13 mouse cellular contexts compared by ENCODE assay signal in genomic region chr6:90761301-90762056, GRCm38 (mm10).
DNase-seq lines count a peak whose midpoint lies in the region; ATAC-seq and TF ChIP-seq lines count a peak whose summit lies in the region.
"Had no signal": no experiment of that assay in that cellular context is flagged by ENCODE, and none has a peak within 500 bp of the region (broad histone marks: within the 10 kb centered on the region; RNA-seq: fewer than 3 reads in every experiment).

No protein-coding gene starts in this region.

- H3K4me1 ChIP-seq in heart, embryonic 10.5 days = peaks cover 69% of the 10 kb centered on the region
- H3K4me1 ChIP-seq in embryonic facial prominence, embryonic 15.5 days = peaks cover 36% of the 10 kb centered on the region
- H3K4me1 ChIP-seq in lung, embryonic 14.5 days (ENCODE audit: insufficient read depth) = peaks cover 4% of the 10 kb centered on the region; the same call in 1 of the 2 replicates

- no peak overlapping the region for H3K9ac ChIP-seq in embryonic facial prominence, embryonic 15.5 days
- no peak overlapping the region for H3K9ac ChIP-seq in lung, embryonic 14.5 days
- H3K9ac ChIP-seq: intestine, embryonic 15.5 days; limb, embryonic 13.5 days had no signal

- no peaks in the 10 kb centered on the region for H3K9me3 ChIP-seq in heart, embryonic 10.5 days
- no peaks in the 10 kb centered on the region for H3K9me3 ChIP-seq in embryonic facial prominence, embryonic 15.5 days (replicated peaks)
- H3K9me3 ChIP-seq in lung, embryonic 14.5 days (ENCODE audit: low read depth, low read length) = no peaks in the 10 kb centered on the region
- H3K9me3 ChIP-seq: intestine, embryonic 15.5 days; limb, embryonic 13.5 days had no signal

- H3ac ChIP-seq in C2C12 (ENCODE audit: control insufficient read depth, insufficient read length, low read depth) = peak overlapping the region; percentile 50

- H3K27ac ChIP-seq in heart, embryonic 10.5 days = no peak overlapping the region; the same call in 1 of the 2 replicates
- H3K27ac ChIP-seq in embryonic facial prominence, embryonic 15.5 days (replicated peaks) = peak overlapping the region; percentile 56; the same call in 1 of the 2 replicates
- no peak overlapping the region for H3K27ac ChIP-seq in lung, embryonic 14.5 days (ENCODE audit: low read depth)
- H3K27ac ChIP-seq: intestine, embryonic 15.5 days; limb, embryonic 13.5 days had no signal

- TF ChIP-seq CTCF in C2C12 (IDR thresholded peaks at IDR 0.05; ENCODE audit: control insufficient read depth, insufficient read depth, insufficient read length) = no peak
- TF ChIP-seq CTCF in lung, embryonic 14.5 days (IDR thresholded peaks at IDR 0.05; ENCODE audit: low read depth) = no peak

- no peaks in the 10 kb centered on the region for H3K27me3 ChIP-seq in heart, embryonic 10.5 days (ENCODE audit: insufficient read depth, poor library complexity, severe bottlenecking)
- H3K27me3 ChIP-seq in C2C12 (ENCODE audit: control insufficient read depth, insufficient read depth, insufficient read length) = no peaks in the 10 kb centered on the region
- no peaks in the 10 kb centered on the region for H3K27me3 ChIP-seq in embryonic facial prominence, embryonic 15.5 days
- no peaks in the 10 kb centered on the region for H3K27me3 ChIP-seq in lung, embryonic 14.5 days (ENCODE audit: insufficient read depth, low read length)
- H3K27me3 ChIP-seq: intestine, embryonic 15.5 days; limb, embryonic 13.5 days had no signal

- H3K36me3 ChIP-seq in heart, embryonic 10.5 days = no peaks in the 10 kb centered on the region
- peaks cover 9% of the 10 kb centered on the region for H3K36me3 ChIP-seq in C2C12 (ENCODE audit: control insufficient read depth, insufficient read depth)
- no peaks in the 10 kb centered on the region for H3K36me3 ChIP-seq in embryonic facial prominence, embryonic 15.5 days
- H3K36me3 ChIP-seq in lung, embryonic 14.5 days (ENCODE audit: insufficient read depth) = no peaks in the 10 kb centered on the region
- H3K36me3 ChIP-seq: intestine, embryonic 15.5 days; limb, embryonic 13.5 days had no signal

- ATAC-seq in embryonic facial prominence, embryonic 15.5 days (ENCODE audit: insufficient number of reproducible peaks, low FRiP score, low TSS enrichment, low read depth) = no peak
- no peak for ATAC-seq in lung, embryonic 14.5 days (ENCODE audit: insufficient read depth)
- ATAC-seq: activated CD4-positive, CD25-positive, alpha-beta regulatory T cell, adult 4 months; intestine, embryonic 15.5 days had no signal

- H3K4me3 ChIP-seq in heart, embryonic 10.5 days = no peak overlapping the region
- no peak overlapping the region for H3K4me3 ChIP-seq in C2C12 (ENCODE audit: insufficient read depth, poor library complexity, severe bottlenecking)
- H3K4me3 ChIP-seq in embryonic facial prominence, embryonic 15.5 days (replicated peaks) = no peak overlapping the region
- H3K4me3 ChIP-seq in lung, embryonic 14.5 days (ENCODE audit: low read depth, low read length) = no peak overlapping the region
- H3K4me3 ChIP-seq: intestine, embryonic 15.5 days; limb, embryonic 13.5 days had no signal

- DNase-seq in heart, adult 18-20 months = peak; percentile 33 to 46
- DNase-seq in heart, embryonic 10.5 days (ENCODE audit: low spot score) = no peak
- peak; percentile 44 for DNase-seq in lung, embryonic 14.5 days
- no peak for DNase-seq in right cerebral cortex, adult 2 months (ENCODE audit: low spot score in 2 of 2)
- DNase-seq in urinary bladder, adult 2 months (ENCODE audit: low spot score) = no peak
- no peak for DNase-seq in kidney, adult 9 months
- DNase-seq: midbrain, embryonic 14.5 days; thymus, postnatal 25 days had no signal

- no peak overlapping the region for H3K4me2 ChIP-seq in embryonic facial prominence, embryonic 15.5 days (replicated peaks)
- H3K4me2 ChIP-seq in lung, embryonic 14.5 days = no peak overlapping the region
- H3K4me2 ChIP-seq: intestine, embryonic 15.5 days; limb, embryonic 13.5 days had no signal

- H3K79me3 ChIP-seq in C2C12 (ENCODE audit: low read depth) = peaks cover 23% of the 10 kb centered on the region

- WGBS in heart, embryonic 10.5 days = 83% methylated on average over 4 of the region's 4 CpGs
- 64% methylated on average over 4 of the region's 4 CpGs for WGBS in embryonic facial prominence, embryonic 15.5 days
- 65% methylated on average over 4 of the region's 4 CpGs for WGBS in lung, embryonic 14.5 days

- H3K79me2 ChIP-seq in C2C12 (ENCODE audit: control insufficient read depth, insufficient read depth) = peaks cover 73% of the 10 kb centered on the region

TF ChIP-seq in C2C12, 6 proteins besides CTCF, POLR2A, EP300 and RAD21:
- no peak for TF ChIP-seq USF1 (IDR thresholded peaks at IDR 0.05; ENCODE audit: low read depth)
- TF ChIP-seq MYOD1 (IDR thresholded peaks at IDR 0.05; ENCODE audit: control insufficient read depth, insufficient read length, low read depth) = peak; percentile 32
- TF ChIP-seq MAX (IDR thresholded peaks at IDR 0.05) = no peak
- TF ChIP-seq MYOG (IDR thresholded peaks at IDR 0.05; ENCODE audit: control insufficient read depth, extremely low read depth, insufficient read length) = no peak
- TF ChIP-seq FOSL1 (IDR thresholded peaks at IDR 0.05; ENCODE audit: insufficient read depth, low read length, poor library complexity, severe bottlenecking) = no peak
- TF ChIP-seq CEBPB (IDR thresholded peaks at IDR 0.05; ENCODE audit: low read depth) = peak; percentile 86

Comparison
In these comparisons a context has a peak if more than half of its experiments do, and no peak if none do; other contexts are left out.
1. DNase-seq: peak in heart, adult 18-20 months (2 of 2) and lung, embryonic 14.5 days (single experiment); none in heart, embryonic 10.5 days (single experiment), right cerebral cortex, adult 2 months (0 of 2), urinary bladder, adult 2 months (single experiment) and kidney, adult 9 months (single experiment).